Mouse (Mus musculus) CH12F3 (cell line): Measurements from ENCODE around the gene Hmx1.

Source experiments
- in situ Hi-C: fragments of 300-500 bp; cut with MboI; formaldehyde crosslinking; loops from 2 replicates; pipeline ENCODE4 v1.14.3; 2020; ENCODE audit warnings: low sequenced_read_pairs

The Hmx1 gene

GRCm38 (mm10) chr5:35388491-35389111, at the start of gene Hmx1:
Gene Hmx1 (plus strand): TSS chr5:35389108.
- in situ Hi-C loops, result no loop called here

- in situ Hi-C loops, result no loop called here
These were observed 43.8 kb upstream of the Hmx1 start for GRCm38 (mm10) chr5:35345084-35345483.

- in situ Hi-C loops, result no loop called here
These were observed 40.1 kb upstream of the Hmx1 start for GRCm38 (mm10) chr5:35348794-35349193.

DNA sequence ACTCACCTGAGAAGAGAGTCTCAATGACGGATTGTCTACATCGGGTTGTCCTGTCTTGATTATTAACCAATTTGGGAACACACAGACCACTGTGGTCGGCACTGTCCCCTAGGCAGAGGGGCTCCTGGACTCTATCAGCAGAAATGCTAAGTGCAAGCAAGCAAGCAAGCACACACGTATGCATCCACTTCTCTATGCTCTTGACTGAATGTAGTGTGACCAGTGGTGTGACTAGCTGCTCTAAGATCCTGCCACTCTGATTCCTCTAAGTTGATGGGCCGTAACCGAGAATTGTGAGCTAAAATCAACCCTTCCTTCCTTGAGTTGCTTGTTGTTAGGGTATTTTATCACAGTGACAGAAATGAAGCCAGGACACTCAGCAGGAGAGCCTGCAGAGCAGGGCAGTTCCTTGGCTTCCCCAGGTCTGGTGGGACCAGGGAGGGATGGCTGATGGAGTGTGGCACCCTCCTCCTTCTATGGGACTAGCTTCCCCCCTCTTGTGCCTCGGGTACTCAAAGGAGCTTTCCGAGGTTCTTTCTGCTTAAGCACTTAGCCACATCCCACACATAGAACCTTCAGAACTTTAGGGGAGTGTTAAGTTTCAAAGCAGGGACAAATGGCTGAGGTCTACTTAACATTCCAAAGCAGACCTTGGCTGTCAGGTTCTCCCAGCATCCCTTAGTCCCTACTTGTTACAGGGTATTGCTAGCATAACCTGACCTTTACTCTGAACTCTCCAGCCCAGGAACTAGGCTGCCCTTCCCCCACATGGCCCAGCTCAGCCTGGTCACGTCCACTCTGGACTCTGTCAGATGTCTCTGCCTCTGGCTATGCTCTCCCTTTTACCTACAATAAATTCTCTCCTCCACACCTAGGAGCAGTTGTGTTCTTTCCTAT, 31.1 kb upstream of the Hmx1 start:
- in situ Hi-C loops, result loop anchor here (10.0 kb wide), 1 partner anchor 123 kb away; no protein-coding TSS in a partner anchor

- in situ Hi-C loops, result loop anchor here (10.0 kb wide), 1 partner anchor 153 kb away; no protein-coding TSS in a partner anchor
These were observed 27.2 kb upstream of the Hmx1 start for GRCm38 (mm10) chr5:35361570-35362284.

DNA sequence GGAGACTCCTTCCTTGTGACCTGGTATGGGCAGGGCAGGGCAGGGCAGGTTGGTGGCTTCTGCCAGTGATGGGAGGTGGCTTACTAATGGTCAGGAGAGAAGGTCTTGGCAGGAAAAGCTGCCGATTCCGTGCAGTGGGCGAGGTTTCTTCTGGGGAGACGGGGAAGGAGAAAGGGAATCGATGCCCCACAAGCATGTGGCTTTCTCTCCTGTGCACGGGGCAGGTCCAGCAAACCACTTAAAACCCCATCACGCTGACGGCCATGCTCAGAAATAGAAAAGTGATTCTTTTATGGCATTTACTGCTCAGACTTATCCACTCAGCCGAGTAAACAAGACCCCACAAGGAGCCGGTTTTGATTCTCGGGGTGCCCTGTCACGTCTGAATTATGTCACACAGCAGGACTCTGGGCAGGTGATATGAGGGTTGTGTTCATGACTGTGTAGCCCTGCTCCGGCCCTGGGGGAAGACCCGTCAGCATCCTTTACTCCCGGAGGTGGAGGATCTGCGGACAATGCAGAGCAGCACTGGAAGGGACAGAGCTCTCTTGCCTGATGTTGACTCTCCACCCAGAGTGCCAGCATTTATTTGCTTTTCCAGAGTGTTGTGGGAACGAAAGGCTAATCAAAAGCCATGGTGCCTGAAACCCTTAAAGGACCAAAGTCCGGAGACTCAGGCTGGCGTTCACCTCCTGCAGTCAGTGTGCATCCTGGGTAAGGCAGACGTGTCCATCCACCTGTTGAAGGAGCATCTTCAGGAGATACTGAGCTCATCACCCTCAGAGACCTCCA, 22.5 kb upstream of the Hmx1 start:
- in situ Hi-C loops, result loop anchor here (10.0 kb wide), 1 partner anchor 148 kb away; no protein-coding TSS in a partner anchor

GRCm38 (mm10) chr5:35368916-35369315, 20.0 kb upstream of the Hmx1 start:
- in situ Hi-C loops, result loop anchor here (10.0 kb wide), 1 partner anchor 146 kb away; no protein-coding TSS in a partner anchor

DNA sequence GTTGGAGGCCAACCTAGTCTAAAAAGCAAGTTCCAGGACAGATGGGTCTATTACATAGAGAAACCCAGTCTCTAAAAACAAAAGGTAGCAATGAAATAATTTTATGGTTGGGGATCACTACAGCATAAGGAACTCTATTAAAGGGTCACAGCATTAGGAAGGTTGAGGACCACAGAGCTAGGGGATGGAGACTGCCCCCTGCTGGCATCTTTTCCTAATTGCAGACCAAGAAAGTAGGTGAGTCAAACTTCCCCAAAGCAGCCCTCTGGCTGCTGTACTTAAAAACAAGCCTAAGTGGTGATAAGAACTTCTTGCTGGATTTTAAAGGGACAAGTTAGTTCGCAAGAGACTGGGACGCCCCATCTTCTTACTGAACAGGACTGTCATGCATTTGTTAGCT, 9.8 kb upstream of the Hmx1 start:
- in situ Hi-C loops, result no loop called here

DNA sequence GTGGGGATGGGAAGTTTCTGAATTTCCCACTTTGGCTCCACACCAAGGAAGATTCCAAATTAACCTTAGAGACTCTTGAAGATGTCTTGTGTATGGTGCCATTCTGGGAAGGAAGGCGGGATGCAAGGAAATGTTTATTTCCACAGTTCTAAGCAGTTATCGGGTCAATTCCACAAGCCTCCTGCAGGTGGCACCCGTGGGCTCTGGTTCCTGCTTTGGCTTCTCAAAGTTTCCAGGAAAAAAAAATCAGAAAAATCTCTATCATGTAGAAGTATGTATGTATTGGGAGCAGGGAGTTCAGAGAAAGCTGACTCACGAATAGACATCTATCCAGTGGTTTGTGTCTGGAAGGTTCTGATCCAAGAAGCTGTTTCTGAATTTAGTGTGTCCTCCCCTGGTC, 9.1 kb upstream of the Hmx1 start:
- in situ Hi-C loops, result no loop called here

DNA sequence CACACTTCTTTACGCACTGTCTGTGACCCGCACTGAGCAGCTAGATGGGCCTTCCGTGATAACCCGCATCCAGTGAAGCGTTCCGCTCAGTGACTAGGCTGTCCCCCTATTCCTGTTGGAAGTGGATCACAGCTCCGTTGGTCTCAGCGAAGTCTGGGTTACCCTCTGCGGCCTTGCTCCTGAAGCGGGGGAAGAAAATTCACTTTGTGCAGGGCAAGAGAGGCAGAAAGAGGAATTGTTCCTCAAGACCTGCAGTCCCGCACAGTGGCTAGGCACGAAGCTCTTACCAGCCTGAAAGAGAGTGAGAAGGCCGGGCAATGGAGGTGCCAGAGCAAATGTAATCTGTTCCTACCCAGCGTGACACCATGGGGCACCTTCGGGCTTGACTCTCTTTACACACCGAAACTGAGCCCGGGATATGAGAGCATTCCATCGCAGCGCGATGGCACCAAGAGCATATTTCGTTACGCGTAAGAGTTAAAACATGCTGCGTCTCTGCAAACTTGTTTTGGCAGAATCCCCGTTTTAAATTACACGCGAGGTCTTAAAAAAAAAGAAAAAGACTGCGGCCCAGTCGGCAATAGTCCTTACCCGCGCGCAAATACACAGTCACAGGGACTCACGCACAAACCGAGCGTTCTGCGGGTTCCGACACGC, 946 bp upstream of the Hmx1 start:
- in situ Hi-C loops, result no loop called here

GRCm38 (mm10) chr5:35389441-35389840, 533 bp downstream of the Hmx1 start:
- in situ Hi-C loops, result no loop called here

DNA sequence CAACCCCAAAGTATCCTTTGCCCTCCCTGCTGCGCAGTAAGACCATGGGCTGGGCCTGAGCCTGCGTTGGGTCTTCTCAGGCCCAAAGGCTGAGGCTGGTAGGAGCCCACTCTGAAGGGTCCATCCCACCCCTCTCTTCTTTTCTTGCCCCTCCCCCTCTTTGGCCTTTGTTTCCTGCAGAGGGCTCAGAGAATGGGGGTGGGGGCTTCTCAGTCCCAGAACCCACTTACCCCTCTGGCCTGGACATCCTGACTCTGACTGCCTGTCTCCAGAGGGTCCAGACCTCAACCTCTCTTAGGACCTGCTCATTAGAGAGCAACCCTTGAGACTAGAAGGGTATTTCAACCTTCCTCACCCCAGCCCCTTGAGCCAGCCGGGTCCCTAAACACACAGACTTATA, 1.0 kb downstream of the Hmx1 start:
- in situ Hi-C loops, result no loop called here

- in situ Hi-C loops, result no loop called here
These were observed 2.1 kb downstream of the Hmx1 start for GRCm38 (mm10) chr5:35390848-35391655.

- in situ Hi-C loops, result no loop called here
These were observed 2.9 kb downstream of the Hmx1 start for GRCm38 (mm10) chr5:35391656-35392333.

DNA sequence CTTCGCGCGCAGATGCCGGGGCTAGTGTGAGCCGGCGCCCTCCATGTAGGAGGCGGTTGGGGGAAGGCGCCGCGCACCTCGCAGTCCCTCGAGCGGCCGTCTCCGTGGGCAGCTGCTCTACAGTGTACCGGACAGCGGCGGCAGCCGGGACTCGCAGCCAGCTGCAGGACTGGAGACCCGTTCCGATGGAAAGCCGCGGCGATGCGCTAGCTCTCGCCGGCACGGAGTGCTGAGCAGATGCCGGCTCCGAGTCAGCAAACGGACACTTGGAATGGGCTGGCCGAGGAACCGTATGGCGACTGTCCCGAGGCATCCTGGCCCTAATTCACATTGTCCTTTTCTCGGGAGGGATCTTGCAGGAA, 3.4 kb downstream of the Hmx1 start:
- in situ Hi-C loops, result no loop called here

DNA sequence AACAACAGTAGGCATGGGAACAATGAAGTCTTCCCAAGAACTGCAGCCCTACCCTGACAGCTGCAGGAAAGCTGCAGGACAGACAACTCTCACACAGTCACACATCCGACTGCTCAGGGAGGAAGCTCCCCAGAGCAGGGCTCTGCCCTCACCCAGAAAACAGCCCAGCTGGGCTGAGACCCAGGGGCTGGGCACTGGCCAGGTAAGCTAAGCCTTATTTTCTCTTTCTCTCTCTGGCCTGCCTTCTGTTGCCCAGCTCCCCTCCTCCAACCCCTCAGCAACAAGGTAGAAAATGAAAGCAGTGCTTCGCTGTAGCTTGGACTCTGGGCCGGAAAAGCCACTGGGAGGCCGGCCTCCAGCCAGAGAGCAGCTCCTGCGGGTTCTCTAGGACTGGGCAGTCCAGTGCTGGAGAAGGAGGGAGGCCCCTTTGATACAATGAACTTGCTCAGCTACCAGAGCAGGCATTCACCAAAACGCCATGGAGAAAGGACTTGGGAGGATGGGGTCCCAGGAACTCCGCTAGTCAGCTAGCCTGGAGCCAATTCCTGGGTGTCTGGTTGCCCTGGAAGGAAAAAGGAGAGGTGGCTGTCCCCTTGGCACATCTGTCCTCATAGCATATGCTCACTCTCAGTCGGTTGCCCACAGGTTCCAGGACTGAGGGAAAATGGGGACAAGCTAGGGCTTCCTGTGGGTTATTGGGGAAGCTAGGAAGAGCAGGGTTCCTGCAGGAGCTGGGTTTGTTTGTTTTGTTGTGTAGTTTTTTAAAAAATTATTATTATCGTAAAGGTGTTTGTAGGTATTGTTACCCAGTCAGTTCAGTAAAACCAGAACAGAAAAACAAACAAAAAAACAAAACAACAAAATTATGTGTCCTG, 6.9 kb downstream of the Hmx1 start:
- in situ Hi-C loops, result no loop called here

GRCm38 (mm10) chr5:35396976-35397641, 8.2 kb downstream of the Hmx1 start:
- in situ Hi-C loops, result no loop called here
